Mouse (Mus musculus) embryonic facial prominence, embryonic 10.5 days (tissue): ENCODE results near the gene Tigar. TPM values are rescaled to one million over a fixed set of nuclear protein-coding genes. Genes with fewer than 3 reads are reported as not detected.

Experiments used
- DNase-seq: peaks from one replicate; pipeline ENCODE4 v3.0.0-alpha.2; 2017; ENCODE audit warnings: low spot score
- H3K27ac ChIP-seq: fragments of 300-500 bp; sonication (generic); replicated peaks from 2 replicates; pipeline ENCODE4 v1.5.1; 2016; ENCODE audit warnings: mild to moderate bottlenecking
- H3K27me3 ChIP-seq: fragments of 300-500 bp; sonication (generic); replicated peaks from 2 replicates; pipeline ENCODE4 v1.6.1; 2016; ENCODE audit warnings: low read depth, mild to moderate bottlenecking; ENCODE audit not compliant: poor library complexity, severe bottlenecking
- H3K36me3 ChIP-seq: fragments of 300-500 bp; sonication (generic); replicated peaks from 2 replicates; pipeline ENCODE4 v1.6.1; 2016; ENCODE audit warnings: mild to moderate bottlenecking, moderate library complexity
- H3K4me1 ChIP-seq: fragments of 300-500 bp; sonication (generic); 2 replicates; pipeline ENCODE4 v1.6.1; 2016
- H3K4me3 ChIP-seq: fragments of 300-500 bp; sonication (generic); 2 replicates; pipeline ENCODE4 v1.5.1; 2016; ENCODE audit warnings: mild to moderate bottlenecking, moderate library complexity
- H3K9me3 ChIP-seq: fragments of 300-500 bp; sonication (generic); 2 replicates; pipeline ENCODE4 v1.6.1; 2016; ENCODE audit warnings: mild to moderate bottlenecking
- WGBS: fragments of 180-500 bp; shearing (Covaris S2); methylation state at CpG from one replicate; pipeline ENCODE4 v1.1.7; 2016; 5-methylcytosine and 5-hydroxymethylcytosine counted together
- polyA plus RNA-seq: library from polyadenylated mRNA; unstranded; fragments of >200 nt; fragmentation: Nextera tagmentation; extraction: Ambion mirVana; gene quantifications from 2 replicates; pipeline ENCODE4 v1.2.1, GENCODE M21; 2016

The Tigar gene
- polyA plus RNA-seq: 5.7 and 7.2 TPM in 2 replicates

- peaks cover 5% of the 10 kb centered on the region for H3K27me3 ChIP-seq
- WGBS: under 1% methylated on average over 37 of the region's 37 CpGs
- no peaks in the 10 kb centered on the region for H3K9me3 ChIP-seq
- peak within 1 kb of the TSS; percentile 76 for H3K27ac ChIP-seq
- H3K36me3 ChIP-seq: no peaks in the 10 kb centered on the region
- peaks cover 16% of the 10 kb centered on the region for H3K4me1 ChIP-seq
- peak; percentile 96 for DNase-seq
- H3K4me3 ChIP-seq: peak within 1 kb of the TSS; percentile 69
These were observed at the start of gene Tigar for GRCm38 (mm10) chr6:127109402-127109930. Tigar (minus strand) TSS chr6:127109557.

- Histone ChIP-seq H3K9me3 (no peaks in the 10 kb centered on the region), H3K27me3 (peaks cover 41% of the 10 kb centered on the region), H3K4me1 (peaks cover 43% of the 10 kb centered on the region), H3K36me3 (no peaks in the 10 kb centered on the region), H3K27ac (no peak overlapping the region), H3K4me3 (no peak overlapping the region)
- WGBS: 42% methylated on average over 1 of the region's 1 CpGs
- no peak for DNase-seq
These were observed 48.0 kb upstream of the Tigar start for GRCm38 (mm10) chr6:127157321-127157720.

- H3K27me3 ChIP-seq: peaks cover 37% of the 10 kb centered on the region
- H3K27ac ChIP-seq: peak overlapping the region; percentile 96
- peaks cover 56% of the 10 kb centered on the region for H3K4me1 ChIP-seq
- no peaks in the 10 kb centered on the region for H3K9me3 ChIP-seq
- H3K36me3 ChIP-seq: no peaks in the 10 kb centered on the region
- under 1% methylated on average over 15 of the region's 15 CpGs for WGBS
- peak; percentile 48 for DNase-seq
- H3K4me3 ChIP-seq: peak overlapping the region; percentile 90
These were observed 46.1 kb upstream of the Tigar start for GRCm38 (mm10) chr6:127155468-127155867.

GRCm38 (mm10) chr6:127154708-127155268 lies 45.4 kb upstream of the Tigar start:
- peak overlapping the region; percentile 90 for H3K4me3 ChIP-seq
- no peaks in the 10 kb centered on the region for H3K36me3 ChIP-seq
- H3K9me3 ChIP-seq: no peaks in the 10 kb centered on the region
- H3K4me1 ChIP-seq: peaks cover 56% of the 10 kb centered on the region
- H3K27me3 ChIP-seq: peaks cover 34% of the 10 kb centered on the region
- peak; percentile 93 for DNase-seq
- peak overlapping the region; percentile 96 for H3K27ac ChIP-seq
- under 1% methylated on average over 34 of the region's 34 CpGs for WGBS

GRCm38 (mm10) chr6:127153972-127154707 lies 44.8 kb upstream of the Tigar start:
- under 1% methylated on average over 30 of the region's 30 CpGs for WGBS
- peak; percentile 44 for DNase-seq
- no peaks in the 10 kb centered on the region for H3K36me3 ChIP-seq
- H3K9me3 ChIP-seq: no peaks in the 10 kb centered on the region
- H3K4me1 ChIP-seq: peaks cover 56% of the 10 kb centered on the region
- peak overlapping the region; percentile 90 for H3K4me3 ChIP-seq
- peaks cover 30% of the 10 kb centered on the region for H3K27me3 ChIP-seq
- peak overlapping the region; percentile 96 for H3K27ac ChIP-seq

- DNase-seq: peak; percentile 88
- H3K4me1 ChIP-seq: peaks cover 61% of the 10 kb centered on the region
- H3K4me3 ChIP-seq: peak overlapping the region; percentile 90
- H3K27me3 ChIP-seq: peaks cover 30% of the 10 kb centered on the region
- peak overlapping the region; percentile 96 for H3K27ac ChIP-seq
- WGBS: 0% methylated on average over 28 of the region's 28 CpGs
- H3K9me3 ChIP-seq: no peaks in the 10 kb centered on the region
- peaks cover 2% of the 10 kb centered on the region; the same call in 1 of the 2 replicates for H3K36me3 ChIP-seq
These were observed 44.0 kb upstream of the Tigar start for GRCm38 (mm10) chr6:127153296-127153800.

- H3K27ac ChIP-seq: peak within 1 kb of the TSS; percentile 96
- peaks cover 66% of the 10 kb centered on the region for H3K4me1 ChIP-seq
- peaks cover 9% of the 10 kb centered on the region for H3K36me3 ChIP-seq
- H3K4me3 ChIP-seq: peak within 1 kb of the TSS; percentile 90
- no peaks in the 10 kb centered on the region for H3K9me3 ChIP-seq
- under 1% methylated on average over 40 of the region's 40 CpGs for WGBS
- peak; percentile 93 for DNase-seq
- H3K27me3 ChIP-seq: peaks cover 24% of the 10 kb centered on the region
These were observed 43.0 kb upstream of the Tigar start, which contains the start of gene Ccnd2 for GRCm38 (mm10) chr6:127152106-127152951. Ccnd2 (minus strand) TSS chr6:127152193.

GRCm38 (mm10) chr6:127151565-127152105 lies 42.3 kb upstream of the Tigar start:
- peak; percentile 79 for DNase-seq
- WGBS: under 1% methylated on average over 29 of the region's 29 CpGs
- Histone ChIP-seq H3K27ac (peak overlapping the region; percentile 96), H3K4me1 (peaks cover 64% of the 10 kb centered on the region), H3K9me3 (no peaks in the 10 kb centered on the region), H3K4me3 (peak overlapping the region; percentile 90), H3K36me3 (peaks cover 16% of the 10 kb centered on the region), H3K27me3 (peaks cover 20% of the 10 kb centered on the region)

GRCm38 (mm10) chr6:127150663-127151564 lies 41.6 kb upstream of the Tigar start:
- H3K4me3 ChIP-seq: peak overlapping the region; percentile 90
- under 1% methylated on average over 34 of the region's 34 CpGs for WGBS
- H3K27me3 ChIP-seq: peaks cover 18% of the 10 kb centered on the region
- H3K36me3 ChIP-seq: peaks cover 23% of the 10 kb centered on the region
- DNase-seq: peak; percentile 92
- peak overlapping the region; percentile 96 for H3K27ac ChIP-seq
- peaks cover 71% of the 10 kb centered on the region for H3K4me1 ChIP-seq
- no peaks in the 10 kb centered on the region for H3K9me3 ChIP-seq

- Histone ChIP-seq H3K36me3 (peaks cover 31% of the 10 kb centered on the region), H3K27ac (peak overlapping the region; percentile 96), H3K4me1 (peaks cover 72% of the 10 kb centered on the region), H3K4me3 (peak overlapping the region; percentile 90), H3K27me3 (peaks cover 13% of the 10 kb centered on the region), H3K9me3 (no peaks in the 10 kb centered on the region)
- under 1% methylated on average over 38 of the region's 38 CpGs for WGBS
- peak; percentile 64 for DNase-seq
These were observed 40.7 kb upstream of the Tigar start for GRCm38 (mm10) chr6:127149944-127150662.
